Mouse (Mus musculus) cerebellum, postnatal 14 days (tissue): ENCODE data around the gene Gsk3a.

Source experiments
- DNase-seq, 2 experiments: peaks; one replicate each; pipeline ENCODE4 v3.0.0; 2021; ENCODE audit warnings: mixed read lengths in 2 of 2

Gsk3a gene

DNA sequence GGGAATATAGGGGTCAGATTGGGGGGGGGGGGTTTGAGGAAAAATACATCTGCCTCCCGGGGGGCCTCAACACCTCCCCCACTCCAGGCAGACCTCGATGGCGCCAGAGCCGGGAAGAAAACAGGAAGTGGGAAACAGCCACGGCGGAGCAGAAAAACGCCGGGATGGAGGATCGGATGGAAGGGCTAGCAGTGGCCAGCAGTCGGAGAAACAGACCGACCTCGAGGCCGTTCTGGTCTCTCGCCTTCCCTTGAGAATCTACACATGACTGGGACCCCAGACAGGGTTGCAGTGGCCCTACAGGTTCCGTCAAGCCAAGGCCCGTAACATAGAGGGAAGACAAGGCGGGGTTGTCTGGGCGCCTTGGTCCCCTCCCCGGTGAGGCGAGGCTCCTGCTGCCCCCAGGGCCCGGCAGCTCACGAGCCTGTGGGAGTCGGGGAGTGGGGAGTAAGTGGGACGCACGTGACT, 11.2 kb upstream of the Gsk3a start:
- peak; percentile 51 for DNase-seq

DNA sequence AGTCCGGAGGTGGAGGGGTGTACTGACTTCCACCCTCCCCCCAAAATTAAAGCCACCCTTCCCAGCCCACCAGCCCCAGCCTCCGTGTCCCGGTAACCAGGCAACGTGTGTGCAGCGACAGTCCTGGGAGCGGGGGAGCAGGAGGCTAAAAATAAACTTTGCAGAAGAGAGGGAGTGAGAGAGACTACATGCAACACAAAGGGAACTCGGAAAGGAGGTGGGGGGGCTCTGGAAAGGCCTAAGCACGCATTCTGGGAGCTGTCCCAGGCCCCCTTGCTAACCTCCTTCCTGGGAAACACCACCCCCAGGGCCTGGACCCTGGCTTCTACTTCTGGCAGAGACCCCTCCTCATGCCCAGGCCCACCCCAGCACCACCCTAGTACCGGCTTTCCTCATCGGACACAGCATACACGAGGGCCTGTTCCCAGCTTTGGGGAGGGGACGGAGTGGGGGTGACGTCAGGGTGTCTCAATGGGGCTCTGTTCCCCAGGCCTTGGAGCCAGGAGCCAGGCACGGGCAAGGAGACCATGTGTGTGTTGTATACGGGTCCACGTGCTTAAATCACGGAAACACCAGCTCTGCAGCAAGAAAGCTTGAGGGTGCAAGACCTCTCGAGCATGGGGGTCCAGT, 10.5 kb upstream of the Gsk3a start:
- peak in 1 of 2 experiments; percentile 48 for DNase-seq

DNA sequence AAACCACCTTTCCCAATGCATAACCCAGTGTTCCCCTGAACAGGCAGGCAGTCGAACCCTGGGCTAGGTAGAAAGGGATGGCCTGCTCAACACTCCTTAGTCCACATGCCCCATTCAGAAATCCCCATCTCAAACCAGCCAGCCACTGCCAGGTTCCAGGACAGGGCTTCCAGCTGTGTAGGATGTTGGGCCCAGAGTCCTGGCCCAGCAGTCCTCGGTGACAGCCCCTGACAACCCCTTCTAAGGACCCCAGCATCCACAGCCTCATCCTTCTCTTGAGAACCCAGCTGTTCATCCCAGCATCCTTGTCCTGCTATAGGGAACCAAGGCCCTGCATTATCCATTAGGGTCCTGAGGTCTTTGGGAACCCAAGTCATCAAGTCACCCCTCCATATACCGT, 9.8 kb upstream of the Gsk3a start:
- no peak for DNase-seq

DNA sequence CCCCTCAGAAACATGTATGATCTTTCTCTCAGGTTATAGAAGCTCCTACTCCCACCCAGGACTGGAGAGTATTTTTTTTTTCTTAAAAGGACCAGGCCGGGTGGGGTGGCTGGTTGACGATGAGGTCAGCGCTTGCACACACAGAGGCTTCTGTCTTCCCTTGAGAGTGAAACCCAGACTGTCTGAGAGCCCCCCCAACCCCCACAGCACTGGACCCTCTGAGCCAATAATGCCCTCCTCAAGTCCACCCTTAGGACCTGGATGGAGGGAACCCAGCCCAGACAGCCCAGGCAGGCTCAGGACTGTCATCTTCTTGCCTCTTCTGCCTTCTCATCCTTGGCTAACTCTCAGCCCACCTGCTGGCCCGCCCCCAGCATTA, 9.1 kb upstream of the Gsk3a start:
- peak; percentile 42 to 49 for DNase-seq

DNA sequence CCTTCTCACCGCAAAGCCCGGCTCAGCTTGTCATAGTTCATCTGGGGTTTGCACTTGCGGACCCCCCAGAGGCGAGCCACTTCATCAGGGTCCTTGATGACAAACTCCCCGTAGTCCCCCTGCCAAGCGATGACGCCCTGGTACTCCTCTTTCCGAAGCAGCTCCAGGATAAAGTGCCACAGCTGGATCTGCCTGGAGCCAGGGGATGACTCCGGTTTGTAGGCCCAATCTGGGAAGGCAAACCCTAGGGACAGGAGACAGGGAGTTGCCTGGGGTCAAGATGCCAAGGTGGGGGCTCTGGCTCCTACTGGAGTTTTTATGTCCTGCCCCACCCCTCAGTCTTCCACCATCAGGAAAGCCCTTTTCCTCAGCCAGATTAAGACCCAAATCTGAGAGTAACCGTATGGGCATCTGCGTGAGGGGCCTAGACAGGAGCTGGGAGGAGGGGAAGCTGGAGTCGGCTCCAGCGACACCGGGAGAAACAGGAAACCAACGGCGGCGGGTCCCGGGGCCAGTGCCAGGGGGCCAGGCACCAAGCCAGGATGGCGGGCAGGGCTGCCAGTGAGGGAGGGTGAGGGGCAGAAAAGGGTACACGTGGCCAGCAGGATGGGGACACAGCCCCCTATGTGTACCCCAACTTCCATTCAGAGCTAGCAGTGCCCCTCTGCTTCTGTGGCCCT, 8.6 kb upstream of the Gsk3a start:
- DNase-seq: peak; percentile 70 to 74

DNA sequence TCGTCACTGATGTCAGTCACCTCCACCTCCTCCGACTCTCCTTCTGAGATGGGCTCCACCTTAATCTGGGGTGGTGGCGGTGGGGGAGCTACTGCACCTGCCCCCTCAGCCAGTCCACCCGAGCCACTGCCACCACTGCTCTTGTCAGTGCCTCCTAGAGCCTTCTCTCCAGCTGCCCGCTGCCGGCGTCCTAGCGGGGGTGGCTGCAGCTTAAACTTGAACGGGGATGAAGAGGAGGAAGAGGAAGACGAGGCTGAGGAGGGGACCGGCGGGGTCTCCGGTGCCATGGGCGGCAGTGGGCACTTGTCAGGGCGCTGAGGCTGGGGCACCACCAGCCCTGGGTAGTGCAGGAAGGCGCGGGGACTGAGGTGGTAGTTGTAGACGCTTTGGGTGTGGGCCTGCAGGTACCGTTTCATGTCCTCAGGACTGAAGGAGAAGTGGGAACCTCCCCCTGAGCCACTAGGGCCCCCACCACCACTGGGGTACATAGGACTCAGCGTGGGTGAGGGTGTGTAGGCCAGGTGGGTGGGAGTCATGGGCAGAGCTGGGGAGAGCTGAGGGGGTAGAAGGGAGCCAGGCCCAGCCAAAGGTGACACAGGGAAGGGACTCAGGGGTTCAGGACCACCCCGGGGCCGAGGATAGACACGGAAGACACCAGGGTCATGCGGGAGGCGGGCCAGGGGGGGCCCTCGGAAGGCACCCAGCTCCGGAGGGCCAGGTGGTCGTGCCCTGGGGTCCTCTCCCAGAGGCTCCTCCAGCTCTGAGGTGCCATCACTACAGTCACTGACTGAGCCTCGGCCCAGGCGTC, 7.1 kb upstream of the Gsk3a start:
- no peak for DNase-seq

DNA sequence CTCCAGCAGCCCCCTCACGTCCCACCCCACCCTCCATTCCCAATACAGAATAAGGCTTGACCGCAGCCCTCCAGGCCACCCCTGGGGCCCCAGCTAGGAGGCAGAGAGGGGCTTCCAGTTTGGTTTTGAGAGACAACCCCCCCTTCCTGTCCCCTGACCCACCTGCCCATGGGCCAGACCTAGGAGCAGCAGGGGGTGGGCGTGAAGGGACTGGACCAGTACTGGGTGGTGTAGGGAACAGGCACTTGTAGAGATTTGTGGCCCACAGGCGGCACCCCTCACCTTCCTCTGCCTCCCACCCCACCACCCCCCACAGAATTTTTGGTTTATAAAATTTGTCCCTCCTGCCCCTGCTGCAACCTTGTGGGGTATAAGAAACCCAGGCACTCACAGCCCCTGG, 5.7 kb upstream of the Gsk3a start:
- DNase-seq: no peak

DNA sequence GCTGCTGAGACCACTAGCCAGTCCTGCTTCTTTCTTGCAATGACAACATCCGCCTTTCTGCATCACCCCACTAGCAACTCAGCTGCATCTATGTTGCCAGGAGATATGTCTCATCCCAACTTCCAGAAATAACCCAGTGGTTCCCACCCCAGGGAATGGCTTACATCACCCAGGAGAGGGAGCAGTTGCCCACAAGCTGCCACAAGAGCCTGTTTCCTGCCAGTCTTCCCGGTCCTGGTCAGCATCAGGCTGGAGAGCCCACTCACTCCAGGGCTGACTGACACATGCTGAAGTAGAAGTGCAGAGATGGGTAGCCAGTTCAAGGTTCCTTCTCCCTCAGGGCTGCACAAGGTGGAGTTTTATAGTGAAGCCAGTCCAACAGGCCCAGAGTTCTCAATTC, 3.4 kb upstream of the Gsk3a start:
- DNase-seq: peak in 1 of 2 experiments; percentile 48

DNA sequence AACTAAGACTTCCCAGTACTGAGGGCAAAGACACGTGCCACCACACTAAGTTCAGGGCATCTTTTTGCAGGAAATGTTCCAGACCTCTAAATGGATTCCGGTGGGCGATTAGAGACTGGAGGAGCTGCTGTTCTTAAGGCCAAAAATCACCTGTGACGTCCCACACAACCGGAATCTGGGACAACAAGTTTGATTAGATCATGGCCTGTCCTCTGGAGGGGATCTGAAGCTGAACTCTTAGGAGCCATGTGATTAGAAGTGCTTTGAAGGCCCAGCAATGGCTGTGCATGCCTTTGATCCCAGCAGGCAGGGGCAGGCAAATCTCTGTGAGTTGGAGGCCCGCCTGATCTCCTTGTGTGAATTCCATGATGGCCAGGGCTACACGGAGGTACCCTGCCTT, 3.0 kb upstream of the Gsk3a start:
- DNase-seq: no peak

DNA sequence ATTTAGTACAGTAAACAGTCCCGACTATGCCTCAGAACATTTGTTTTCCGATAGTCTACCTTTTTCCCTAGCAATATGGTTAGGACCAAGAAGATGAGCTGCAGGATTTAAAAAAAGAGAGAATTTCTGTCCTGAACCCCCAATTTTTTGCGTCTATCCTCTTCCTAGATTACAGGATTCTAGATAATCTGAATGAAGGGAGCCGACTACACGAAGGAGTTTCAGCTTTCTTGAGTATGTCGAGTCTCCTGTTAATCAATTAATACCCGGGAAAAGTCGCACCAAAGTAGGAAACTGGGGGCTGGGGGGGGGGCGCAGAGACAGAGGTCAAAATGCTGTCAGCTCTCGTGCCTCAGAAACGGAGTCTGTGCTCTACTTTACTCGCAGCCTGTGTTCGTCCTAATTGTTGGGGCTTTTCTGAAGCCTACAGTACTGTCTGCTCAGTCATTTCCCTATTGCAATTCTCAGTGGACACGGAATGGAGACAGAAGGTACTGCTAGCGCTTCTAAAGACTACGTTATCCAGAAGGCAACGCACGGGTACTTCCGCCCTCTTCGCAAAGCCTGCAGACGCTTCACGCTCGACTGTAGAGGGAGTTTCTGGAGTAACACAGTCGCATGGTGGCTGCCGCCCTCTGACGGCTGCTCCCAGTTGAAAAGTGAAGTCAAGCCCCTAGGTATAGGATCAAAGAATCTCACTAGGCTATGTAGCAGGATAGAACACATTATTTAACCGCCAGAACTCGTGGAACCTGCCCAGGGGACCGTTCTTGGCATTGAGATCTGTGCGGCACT, 1.4 kb upstream of the Gsk3a start:
- DNase-seq: peak; percentile 87 to 88

DNA sequence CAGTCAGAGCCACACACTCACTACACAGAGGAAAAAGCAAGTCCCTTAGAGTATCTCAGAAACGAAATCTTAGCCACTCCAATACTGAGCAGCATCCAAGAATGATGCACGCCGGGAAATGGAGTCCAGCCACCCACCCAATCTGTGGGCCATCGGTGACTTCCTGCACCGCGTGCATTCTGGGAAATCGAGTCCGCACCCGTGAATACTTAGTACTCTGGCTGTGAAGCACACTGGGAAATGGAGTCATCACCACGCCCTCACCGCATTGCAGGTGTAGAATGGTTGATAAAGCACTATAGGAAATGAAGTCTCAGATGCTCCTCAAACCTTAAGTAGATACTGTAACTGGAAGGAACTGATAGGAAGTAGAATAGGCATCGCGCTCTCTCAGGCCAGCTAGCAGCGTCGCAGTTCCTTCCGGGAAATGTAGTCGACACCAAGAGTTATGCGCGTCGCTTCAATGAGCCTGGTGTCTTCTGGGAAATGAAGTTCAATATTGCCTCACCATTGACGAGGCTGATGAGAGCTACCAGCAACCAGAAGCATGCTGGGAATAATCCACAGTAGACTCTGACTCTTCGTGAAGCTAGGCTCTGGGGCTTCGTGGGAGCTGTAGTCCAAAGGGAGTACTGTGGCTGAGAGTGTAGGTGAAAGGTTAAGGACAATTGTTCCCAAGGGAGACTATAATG, 510 bp upstream of the Gsk3a start:
- peak; percentile 93 to 95 for DNase-seq

DNA sequence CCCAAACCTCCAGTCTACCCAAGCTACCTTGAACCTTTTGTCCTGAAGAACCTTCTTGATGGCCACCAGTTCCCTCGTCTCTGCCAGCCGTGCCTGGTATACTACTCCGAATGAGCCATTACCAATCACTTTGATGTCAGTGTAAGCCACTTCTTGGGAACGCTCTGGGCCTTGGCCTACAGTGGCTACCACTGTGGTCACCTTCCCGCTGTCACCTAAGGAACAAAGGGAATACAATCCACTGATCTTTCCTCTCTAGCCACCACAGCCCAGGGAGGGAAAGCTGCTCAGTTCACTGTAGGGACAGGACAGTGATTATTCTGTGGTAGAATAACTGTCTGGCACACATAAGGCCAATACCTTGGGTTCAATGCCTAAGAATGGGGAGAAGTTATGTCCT, 2.1 kb downstream of the Gsk3a start:
- peak in 1 of 2 experiments; percentile 8 for DNase-seq

DNA sequence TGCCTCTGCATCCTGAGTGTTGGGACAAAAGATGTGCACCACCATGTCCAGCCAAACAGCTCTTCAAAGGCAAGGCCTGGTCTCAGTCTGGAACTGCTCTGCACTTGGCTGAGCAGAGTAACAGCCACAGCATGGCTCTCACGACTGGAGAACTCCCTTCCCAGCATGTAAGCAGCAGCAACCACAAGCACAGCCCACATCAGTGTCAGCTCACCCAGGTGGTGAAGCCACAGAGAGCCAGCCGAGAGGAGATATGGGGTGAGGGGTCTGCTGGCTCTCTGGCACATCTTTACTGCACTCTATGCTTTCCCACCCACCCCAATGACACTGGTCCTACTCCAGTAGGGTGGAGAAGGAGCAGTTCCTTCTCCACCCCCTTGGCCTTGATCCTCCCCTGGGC, 4.6 kb downstream of the Gsk3a start:
- no peak for DNase-seq

DNA sequence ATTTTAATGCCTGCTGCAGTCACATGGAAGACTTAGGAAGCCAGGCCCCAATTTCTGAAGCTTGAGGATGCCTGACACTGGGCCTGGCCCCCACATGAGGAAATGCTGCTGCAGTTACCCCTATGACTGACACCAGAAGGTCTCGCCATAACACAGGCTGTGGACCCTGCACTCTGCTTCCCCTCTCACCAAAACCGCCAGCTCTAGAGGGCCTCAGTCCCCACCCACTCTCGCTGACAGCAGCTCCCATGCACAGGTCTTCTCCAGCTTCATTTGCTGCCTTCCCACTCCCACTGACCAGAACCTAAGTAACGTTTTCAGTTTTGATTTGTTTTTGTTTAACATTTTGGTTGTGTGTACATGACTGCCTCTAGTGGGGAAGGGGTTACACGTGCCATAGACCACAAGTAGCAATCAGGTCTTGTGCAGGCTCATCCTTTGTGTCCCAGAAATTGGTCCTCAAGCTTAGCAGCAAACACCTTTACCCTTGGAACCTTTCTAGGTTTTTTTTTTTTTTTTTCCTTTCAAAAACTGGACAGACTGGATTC, 5.5 kb downstream of the Gsk3a start:
- DNase-seq: no peak

DNA sequence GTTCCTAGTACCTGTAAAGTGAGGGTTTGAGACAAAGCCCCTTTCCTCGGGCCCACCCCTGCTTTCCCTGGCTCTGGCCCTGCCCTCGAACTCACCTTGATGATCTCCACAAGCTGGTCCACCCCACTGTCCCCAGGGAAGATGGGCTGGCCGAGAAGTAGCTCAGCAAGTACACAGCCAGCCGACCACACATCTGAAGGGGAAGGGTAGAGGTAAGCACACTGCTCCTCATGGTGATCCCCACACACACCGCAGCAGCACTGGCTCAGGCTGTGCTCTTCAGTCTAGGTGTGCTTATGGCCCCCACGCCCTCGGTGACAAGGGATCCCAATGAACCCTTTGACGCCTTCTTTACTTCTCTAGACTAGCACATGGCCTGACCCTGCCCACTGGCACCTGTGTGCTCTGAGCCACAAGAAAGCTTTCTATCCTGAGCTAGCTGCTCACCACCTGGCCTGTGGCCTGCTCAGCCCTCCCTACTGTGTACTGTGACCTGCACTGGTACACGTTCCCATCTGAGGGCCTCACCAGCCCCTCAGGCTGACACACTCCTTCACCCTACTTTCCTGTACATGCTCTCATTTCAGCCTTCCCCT, 6.9 kb downstream of the Gsk3a start:
- no peak for DNase-seq

DNA sequence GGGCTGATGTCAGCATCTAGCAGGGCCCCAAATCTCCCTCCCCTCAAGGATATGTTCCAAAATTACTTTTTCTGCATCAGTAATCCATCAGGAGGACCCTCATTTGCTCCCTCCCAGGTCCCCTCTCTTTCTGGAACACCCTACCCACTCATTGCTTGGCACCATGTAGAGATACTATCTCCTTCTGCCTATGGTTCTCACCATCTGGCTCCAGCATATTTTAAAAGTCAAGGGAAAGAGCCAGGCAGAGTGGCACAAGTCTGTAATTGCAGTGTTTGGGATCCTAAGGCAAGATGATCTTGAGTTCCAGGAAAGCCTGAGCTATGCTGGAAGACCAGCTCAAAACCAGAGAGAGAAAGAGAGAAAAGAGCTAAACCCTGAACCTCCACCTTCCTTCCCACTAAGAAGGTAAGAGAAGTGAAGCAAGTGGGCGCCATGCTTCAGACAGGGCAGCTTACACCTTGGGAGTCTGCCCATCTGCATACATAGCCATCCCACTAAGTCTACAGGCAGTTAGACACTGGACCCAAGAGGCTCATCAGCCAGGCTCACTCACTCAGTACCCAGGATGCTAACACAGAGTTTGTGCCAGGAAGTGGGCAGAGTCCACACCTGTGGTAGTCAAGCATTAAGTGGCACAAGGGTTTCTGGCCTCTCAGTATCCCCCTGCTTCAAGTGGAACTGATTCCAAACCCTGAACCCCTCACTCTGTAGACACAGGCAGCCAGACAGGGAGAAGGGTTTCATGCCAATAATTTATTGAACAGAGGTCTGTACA, 9.9 kb downstream of the Gsk3a start:
- no peak for DNase-seq

DNA sequence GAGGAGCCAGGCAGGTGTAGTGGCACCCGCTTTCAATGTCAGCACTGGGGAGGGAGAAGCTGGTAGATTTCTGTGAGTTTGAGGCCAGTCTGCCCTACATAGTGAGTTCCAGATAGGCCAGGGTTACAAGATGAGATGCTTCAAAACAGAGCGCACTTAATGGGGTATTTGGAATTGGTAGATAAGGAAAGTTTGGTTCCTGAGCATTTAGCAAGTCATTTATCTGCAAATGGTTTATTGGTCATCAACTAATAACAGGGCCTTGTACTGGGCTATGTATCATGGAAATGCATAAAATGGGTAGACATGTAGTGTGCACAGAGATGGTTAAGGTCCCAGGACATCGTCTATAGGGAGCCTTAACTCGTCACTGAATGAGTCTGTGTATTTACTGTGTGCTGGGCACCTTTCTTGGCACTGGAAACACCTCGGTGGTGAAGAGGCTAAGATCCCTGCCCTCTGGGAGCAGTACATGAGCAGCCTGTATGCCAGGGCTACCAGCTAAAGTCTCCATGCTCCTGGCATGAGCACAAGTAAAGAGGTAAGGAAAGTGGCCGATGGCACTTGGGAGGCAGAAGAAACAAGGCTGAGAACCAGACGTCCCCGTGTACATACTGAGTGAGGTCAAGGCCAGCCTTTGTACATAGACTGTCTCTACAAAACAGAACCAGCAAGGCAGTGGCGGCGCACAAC, 15.2 kb downstream of the Gsk3a start:
- no peak for DNase-seq

DNA sequence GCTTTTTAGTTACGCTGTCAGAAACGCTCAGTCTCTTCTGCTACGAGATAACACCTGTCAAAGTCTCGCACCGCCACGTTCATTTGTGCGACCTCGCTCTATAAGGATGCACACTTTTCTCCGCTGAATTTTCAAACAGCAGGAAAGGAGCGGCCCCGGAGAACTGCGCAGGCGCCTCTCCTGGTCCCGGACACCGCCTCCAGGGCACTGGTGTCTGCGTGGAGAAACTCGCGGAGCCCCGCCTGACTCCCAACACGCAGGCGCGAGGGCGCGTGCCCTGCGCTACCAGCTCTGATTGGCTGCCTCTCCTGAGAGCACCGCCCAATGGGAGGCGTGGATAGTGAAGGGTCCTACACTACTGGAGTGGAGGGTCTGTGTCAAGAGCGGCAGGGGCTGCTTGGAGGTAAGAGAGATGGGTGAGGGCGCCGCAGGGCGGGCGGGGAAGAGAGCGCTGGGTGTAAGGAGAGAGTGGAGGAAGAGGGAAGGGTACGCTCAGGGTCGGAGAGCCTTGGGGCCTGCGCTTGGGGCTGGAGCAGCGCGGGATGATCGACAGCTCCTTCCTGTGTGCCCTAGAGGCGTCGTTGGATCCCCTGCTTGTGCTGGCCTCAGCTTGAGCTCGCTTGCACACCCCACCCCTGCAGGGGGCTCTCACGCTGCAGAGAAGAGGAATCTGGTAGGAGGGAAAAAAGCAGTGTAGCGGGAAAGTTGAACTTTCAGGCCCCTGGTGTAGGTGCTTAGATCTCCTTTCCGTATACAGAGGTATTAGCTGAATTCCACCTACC, 16.4 kb downstream of the Gsk3a start, which contains the start of gene Zfp526:
Zfp526 (plus strand) TSS at position 324 of the 782 bp plus-strand sequence.
- DNase-seq: peak; percentile 97 to 98

DNA sequence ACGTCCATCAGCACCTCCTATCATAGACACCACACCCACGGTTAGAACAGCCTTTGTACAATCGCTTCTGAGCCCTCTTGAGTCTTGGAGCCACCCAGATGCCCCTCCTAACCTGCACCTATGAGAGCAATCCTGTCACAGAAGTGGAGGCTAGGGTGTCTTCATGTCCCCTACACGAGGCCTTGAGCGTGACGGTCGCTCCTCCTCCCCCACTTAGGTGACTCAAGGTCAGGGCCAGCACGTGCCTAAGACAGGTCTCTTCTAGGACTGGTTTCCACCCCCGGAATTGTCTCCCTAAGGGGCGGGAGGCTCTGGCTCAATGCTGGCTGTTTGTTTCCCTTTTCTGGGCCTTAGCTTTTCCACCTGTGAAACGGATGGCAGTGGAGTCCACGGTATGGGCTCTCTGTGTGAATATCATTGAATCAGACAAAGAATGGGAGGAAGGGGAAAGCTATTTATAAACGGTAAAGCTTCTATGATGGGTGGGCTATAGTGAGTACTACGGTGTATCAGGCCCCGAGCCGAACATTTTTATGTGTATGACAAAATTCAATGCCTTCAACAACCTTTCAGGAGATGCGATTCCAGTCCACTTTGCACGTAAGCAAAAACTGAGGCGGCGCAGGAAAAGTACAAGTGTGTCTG, 17.1 kb downstream of the Gsk3a start, which contains the start of gene Dedd2:
Dedd2 (minus strand) TSS at position 159 of the 645 bp plus-strand sequence.
- DNase-seq: peak in 1 of 2 experiments; percentile 38
